Mouse (Mus musculus) embryo, embryonic 10.5 days (tissue): Measurements from ENCODE around the gene Fnd3c2.
"Not testable (repeated sequence)": the region's sequence is repeated elsewhere in the genome, so short reads cannot be mapped to it uniquely, and the experiment has no call there.

Source experiments
- DNase-seq: peaks from one replicate; pipeline ENCODE4 v3.0.0-alpha.2; 2015; ENCODE audit warnings: low spot score

Fnd3c2 gene

DNA sequence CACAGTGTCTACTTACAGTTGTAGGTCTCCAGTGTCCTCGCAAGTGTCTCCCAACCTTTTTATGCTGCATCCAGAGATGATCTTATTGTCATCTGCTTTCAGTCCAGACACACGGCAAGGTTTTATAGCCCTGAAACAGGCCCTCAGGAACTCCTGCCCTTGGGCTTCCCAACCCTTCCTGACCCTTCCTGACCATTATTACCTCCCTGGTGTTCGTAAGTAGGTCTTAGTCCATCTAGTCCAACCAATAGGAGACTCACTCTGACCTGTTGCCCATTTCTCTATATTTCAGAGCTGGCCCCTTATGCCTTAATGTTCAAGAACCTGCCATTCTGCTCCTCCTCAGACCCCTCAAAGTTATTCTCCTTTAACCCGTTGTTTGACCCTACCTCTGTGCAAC, at the start of gene Fnd3c2:
TSS of gene Fnd3c2 (minus strand) at position 101 of the 400 bp plus-strand sequence.
- DNase-seq, result no peak

GRCm38 (mm10) chrX:106284441-106284840, 29.3 kb upstream of the Fnd3c2 start:
- DNase-seq, result no peak

- no peak for DNase-seq
These were observed 34.1 kb downstream of the Fnd3c2 start, which contains the start of gene Taf9b for GRCm38 (mm10) chrX:106221058-106221457. Gene Taf9b (minus strand): TSS chrX:106221158.

GRCm38 (mm10) chrX:106219171-106220032, 35.8 kb downstream of the Fnd3c2 start:
- DNase-seq, result peak; percentile 77

DNA sequence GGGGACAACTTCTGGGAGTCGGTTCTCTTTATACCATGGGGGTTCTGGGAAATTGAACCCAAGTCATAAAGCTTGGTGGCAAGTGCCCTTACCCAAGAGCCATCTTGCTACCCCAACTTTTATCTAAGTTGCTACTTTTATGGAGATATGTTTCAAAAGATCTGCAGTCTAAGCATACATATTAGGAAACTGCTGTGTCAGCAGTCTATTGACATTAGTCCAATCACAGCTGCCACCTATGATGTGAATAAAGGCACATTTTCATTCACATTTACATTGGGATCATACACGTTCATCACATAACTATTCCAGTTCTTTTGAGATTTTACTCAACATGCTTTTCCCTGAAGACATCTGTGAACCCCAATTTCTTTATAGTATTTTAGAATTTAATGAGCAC, 46.1 kb downstream of the Fnd3c2 start:
- DNase-seq, result no peak

- peak; percentile 14 for DNase-seq
These were observed 56.3 kb downstream of the Fnd3c2 start for GRCm38 (mm10) chrX:106198904-106199303.

- DNase-seq, result peak; percentile 37
These were observed 57.9 kb downstream of the Fnd3c2 start for GRCm38 (mm10) chrX:106197308-106197707.

DNA sequence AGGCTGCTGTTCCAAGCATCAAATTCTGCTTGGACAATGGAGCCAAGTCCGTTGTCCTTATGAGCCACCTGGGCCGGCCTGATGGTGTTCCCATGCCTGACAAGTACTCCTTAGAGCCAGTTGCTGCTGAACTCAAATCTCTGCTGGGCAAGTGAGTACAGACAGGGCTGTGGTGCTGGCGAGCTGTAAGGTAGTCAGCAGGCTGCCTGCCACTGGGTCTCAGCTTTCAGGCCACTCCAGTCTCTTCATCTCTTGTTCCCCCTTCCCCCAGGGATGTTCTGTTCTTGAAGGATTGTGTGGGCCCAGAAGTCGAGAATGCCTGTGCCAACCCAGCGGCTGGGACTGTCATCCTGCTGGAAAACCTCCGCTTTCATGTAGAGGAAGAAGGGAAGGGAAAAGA, 60.8 kb downstream of the Fnd3c2 start:
- DNase-seq, result not testable (repeated sequence)

- peak; percentile 6 for DNase-seq
These were observed 65.1 kb downstream of the Fnd3c2 start for GRCm38 (mm10) chrX:106190091-106190490.

DNA sequence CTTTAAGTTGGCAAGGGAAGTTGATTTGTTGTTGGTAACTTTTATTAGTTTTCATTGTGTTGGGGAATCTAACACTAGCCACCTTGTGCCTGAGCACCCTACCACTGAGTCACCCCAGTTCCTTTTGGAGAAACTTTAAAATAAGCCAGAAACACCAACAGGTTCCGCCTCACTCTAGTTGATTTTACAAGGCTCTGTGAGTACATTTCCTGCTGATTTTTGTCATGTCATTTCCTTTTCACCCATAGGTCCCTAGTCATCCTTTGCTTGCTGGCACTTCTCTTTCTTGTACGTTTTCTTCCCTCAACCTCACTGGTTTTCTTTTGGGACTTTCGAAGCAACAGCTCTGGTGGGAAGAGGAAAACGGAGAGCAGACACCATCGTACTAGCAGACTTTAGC, 65.8 kb downstream of the Fnd3c2 start:
- DNase-seq, result no peak

DNA sequence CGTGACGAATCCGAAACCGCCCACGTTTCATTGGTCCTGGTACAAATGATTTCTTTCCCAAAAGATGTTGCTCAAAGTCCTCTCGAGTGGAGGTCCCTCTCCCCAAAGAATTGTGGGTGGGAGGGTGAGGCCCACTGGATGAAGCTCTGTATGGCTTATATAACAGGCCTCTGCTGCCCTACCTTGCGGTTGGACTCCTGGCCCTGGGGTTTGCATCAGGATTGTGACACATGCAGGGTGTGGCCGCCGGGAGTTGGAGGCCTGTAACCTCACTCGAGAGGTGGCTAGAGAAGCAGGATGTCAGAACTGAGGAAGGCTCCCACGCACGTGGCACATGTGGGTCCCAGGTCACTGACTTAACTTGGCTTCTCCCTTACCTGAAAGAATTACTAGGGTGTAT, 67.4 kb downstream of the Fnd3c2 start:
- peak; percentile 19 for DNase-seq

GRCm38 (mm10) chrX:106186713-106187649, 68.2 kb downstream of the Fnd3c2 start, which contains the start of gene Pgk1:
Gene Pgk1 (plus strand): TSS chrX:106187100.
- peak; percentile 95 for DNase-seq

GRCm38 (mm10) chrX:106185706-106186105, 69.5 kb downstream of the Fnd3c2 start:
- DNase-seq, result peak; percentile 76
